Mouse (Mus musculus) olfactory bulb, adult 2 months (tissue): ENCODE results near the gene Cdca7.

ENCODE experiments used
- CTCF ChIP-seq: fragments of 200-500 bp; IDR thresholded peaks from 2 replicates; pipeline ENCODE4 v1.5.1; 2012; ENCODE audit warnings: low read depth, mild to moderate bottlenecking, low read length, moderate library complexity; ENCODE audit not compliant: insufficient read depth
- POLR2A ChIP-seq: fragments of 200-500 bp; IDR thresholded peaks from 2 replicates; pipeline ENCODE4 v1.6.1; 2012; ENCODE audit warnings: mild to moderate bottlenecking, low read depth, low read length, moderate library complexity; ENCODE audit not compliant: insufficient read depth

DNA sequence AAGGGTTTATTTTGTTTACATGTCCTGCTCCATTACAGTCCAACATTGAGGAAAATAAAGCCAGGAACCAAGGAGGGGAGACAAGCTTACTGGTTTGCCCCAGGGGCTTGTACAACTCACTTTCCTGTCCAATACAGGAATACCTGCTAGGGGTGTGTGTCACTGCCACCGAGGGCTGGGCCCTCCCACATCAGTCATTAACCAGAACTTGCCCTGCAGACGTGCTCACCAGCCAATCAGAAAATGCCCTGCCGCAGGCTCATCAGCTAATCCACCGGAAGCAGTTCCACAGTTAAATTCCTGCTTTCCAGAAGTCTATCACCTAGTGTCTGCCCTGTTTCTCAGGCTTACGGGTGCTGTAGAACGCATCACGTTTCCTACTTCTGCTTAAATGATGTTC is 15.7 kb downstream of the Cdca7 start:
- TF ChIP-seq CTCF = no peak
- no peak for TF ChIP-seq POLR2A
